Mouse (Mus musculus): ENCODE data around the gene Gm20388. TPM values are rescaled to one million over a fixed set of nuclear protein-coding genes. Genes with fewer than 3 reads are reported as not detected.
"Not testable (repeated sequence)": the region's sequence is repeated elsewhere in the genome, so short reads cannot be mapped to it uniquely, and the experiment has no call there.

The Gm20388 gene
- polyA plus RNA-seq, 1 experiment from 2014 or later: 8.3 TPM

- H3K9me3 ChIP-seq (ENCODE audit: control insufficient read depth, low read length); H3K4me1 ChIP-seq (replicated peaks; ENCODE audit: control insufficient read depth, insufficient read depth, low read length); DNase-seq (ENCODE audit: low spot score); H3K27ac ChIP-seq (ENCODE audit: low read depth); H3K9ac ChIP-seq (ENCODE audit: low read length); H3K36me3 ChIP-seq (ENCODE audit: control insufficient read depth, insufficient read depth, low read length); H3K27me3 ChIP-seq (replicated peaks; ENCODE audit: control insufficient read depth, insufficient read depth, low read length); H3K4me2 ChIP-seq (ENCODE audit: low read length); H3K4me3 ChIP-seq (ENCODE audit: low read depth, low read length); ATAC-seq (replicated peaks; ENCODE audit: low FRiP score, low TSS enrichment, low read depth): not testable (repeated sequence)
- 60% methylated on average over 6 of the region's 6 CpGs for WGBS
These were observed 893.2 kb downstream of the Gm20388 start for GRCm38 (mm10) chr8:120803661-120804375.

- no peaks in the 10 kb centered on the region for H3K9me3 ChIP-seq (ENCODE audit: control insufficient read depth, low read length)
- H3K4me3 ChIP-seq (ENCODE audit: low read depth, low read length): no peak overlapping the region
- ATAC-seq (replicated peaks; ENCODE audit: low FRiP score, low TSS enrichment, low read depth): no peak
- no peaks in the 10 kb centered on the region for H3K36me3 ChIP-seq (ENCODE audit: control insufficient read depth, insufficient read depth, low read length)
- peaks cover 3% of the 10 kb centered on the region; the same call in 1 of the 2 replicates for H3K4me1 ChIP-seq (replicated peaks; ENCODE audit: control insufficient read depth, insufficient read depth, low read length)
- no peaks in the 10 kb centered on the region for H3K27me3 ChIP-seq (replicated peaks; ENCODE audit: control insufficient read depth, insufficient read depth, low read length)
- H3K27ac ChIP-seq (ENCODE audit: low read depth): no peak overlapping the region
- H3K4me2 ChIP-seq (ENCODE audit: low read length): no peak overlapping the region
- WGBS: 78% methylated on average over 3 of the region's 3 CpGs
- DNase-seq (ENCODE audit: low spot score): no peak
- no peak overlapping the region for H3K9ac ChIP-seq (ENCODE audit: low read length)
These were observed 894.1 kb downstream of the Gm20388 start for GRCm38 (mm10) chr8:120804741-120805140.

GRCm38 (mm10) chr8:120806780-120807264 lies 896.2 kb downstream of the Gm20388 start:
- DNase-seq (ENCODE audit: low spot score) (no peak), ATAC-seq (replicated peaks; ENCODE audit: low FRiP score, low TSS enrichment, low read depth) (no peak)
- H3K27me3 ChIP-seq (replicated peaks; ENCODE audit: control insufficient read depth, insufficient read depth, low read length): no peaks in the 10 kb centered on the region
- H3K4me2 ChIP-seq (ENCODE audit: low read length): no peak overlapping the region
- H3K9me3 ChIP-seq (ENCODE audit: control insufficient read depth, low read length): no peaks in the 10 kb centered on the region
- no peaks in the 10 kb centered on the region for H3K36me3 ChIP-seq (ENCODE audit: control insufficient read depth, insufficient read depth, low read length)
- peaks cover 3% of the 10 kb centered on the region; the same call in 1 of the 2 replicates for H3K4me1 ChIP-seq (replicated peaks; ENCODE audit: control insufficient read depth, insufficient read depth, low read length)
- no peak overlapping the region for H3K27ac ChIP-seq (ENCODE audit: low read depth)
- H3K9ac ChIP-seq (ENCODE audit: low read length): no peak overlapping the region
- no peak overlapping the region for H3K4me3 ChIP-seq (ENCODE audit: low read depth, low read length)
- WGBS: 63% methylated on average over 12 of the region's 12 CpGs

- no peak for ATAC-seq (replicated peaks; ENCODE audit: low FRiP score, low TSS enrichment, low read depth)
- Histone ChIP-seq H3K4me1 (replicated peaks; ENCODE audit: control insufficient read depth, insufficient read depth, low read length) (peaks cover 3% of the 10 kb centered on the region; the same call in 1 of the 2 replicates), H3K4me3 (ENCODE audit: low read depth, low read length) (no peak overlapping the region), H3K4me2 (ENCODE audit: low read length) (no peak overlapping the region), H3K27me3 (replicated peaks; ENCODE audit: control insufficient read depth, insufficient read depth, low read length) (no peaks in the 10 kb centered on the region), H3K9ac (ENCODE audit: low read length) (no peak overlapping the region), H3K36me3 (ENCODE audit: control insufficient read depth, insufficient read depth, low read length) (no peaks in the 10 kb centered on the region), H3K9me3 (ENCODE audit: control insufficient read depth, low read length) (no peaks in the 10 kb centered on the region), H3K27ac (ENCODE audit: low read depth) (no peak overlapping the region)
- WGBS: 43% methylated on average over 6 of the region's 6 CpGs
- no peak for DNase-seq (ENCODE audit: low spot score)
These were observed 897.1 kb downstream of the Gm20388 start for GRCm38 (mm10) chr8:120807719-120808118.

- H3K9ac ChIP-seq (ENCODE audit: low read length): no peak overlapping the region
- DNase-seq (ENCODE audit: low spot score) (no peak), ATAC-seq (replicated peaks; ENCODE audit: low FRiP score, low TSS enrichment, low read depth) (no peak)
- H3K36me3 ChIP-seq (ENCODE audit: control insufficient read depth, insufficient read depth, low read length): no peaks in the 10 kb centered on the region
- no peaks in the 10 kb centered on the region for H3K27me3 ChIP-seq (replicated peaks; ENCODE audit: control insufficient read depth, insufficient read depth, low read length)
- H3K27ac ChIP-seq (ENCODE audit: low read depth): no peak overlapping the region
- peaks cover 3% of the 10 kb centered on the region; the same call in 1 of the 2 replicates for H3K4me1 ChIP-seq (replicated peaks; ENCODE audit: control insufficient read depth, insufficient read depth, low read length)
- no peak overlapping the region for H3K4me2 ChIP-seq (ENCODE audit: low read length)
- no peaks in the 10 kb centered on the region for H3K9me3 ChIP-seq (ENCODE audit: control insufficient read depth, low read length)
- no peak overlapping the region for H3K4me3 ChIP-seq (ENCODE audit: low read depth, low read length)
- 55% methylated on average over 7 of the region's 7 CpGs for WGBS
These were observed 898.4 kb downstream of the Gm20388 start for GRCm38 (mm10) chr8:120809050-120809449.

GRCm38 (mm10) chr8:120811953-120812352 lies 901.3 kb downstream of the Gm20388 start:
- H3K36me3 ChIP-seq (ENCODE audit: control insufficient read depth, insufficient read depth, low read length): no peaks in the 10 kb centered on the region
- no peaks in the 10 kb centered on the region for H3K4me1 ChIP-seq (replicated peaks; ENCODE audit: control insufficient read depth, insufficient read depth, low read length)
- no peak overlapping the region for H3K9ac ChIP-seq (ENCODE audit: low read length)
- 64% methylated on average over 2 of the region's 2 CpGs for WGBS
- DNase-seq (ENCODE audit: low spot score) (no peak), ATAC-seq (replicated peaks; ENCODE audit: low FRiP score, low TSS enrichment, low read depth) (no peak)
- no peaks in the 10 kb centered on the region for H3K27me3 ChIP-seq (replicated peaks; ENCODE audit: control insufficient read depth, insufficient read depth, low read length)
- H3K9me3 ChIP-seq (ENCODE audit: control insufficient read depth, low read length): no peaks in the 10 kb centered on the region
- H3K4me2 ChIP-seq (ENCODE audit: low read length): no peak overlapping the region
- H3K27ac ChIP-seq (ENCODE audit: low read depth): no peak overlapping the region
- no peak overlapping the region for H3K4me3 ChIP-seq (ENCODE audit: low read depth, low read length)

- no peak overlapping the region for H3K27ac ChIP-seq (ENCODE audit: low read depth)
- H3K9me3 ChIP-seq (ENCODE audit: control insufficient read depth, low read length): no peaks in the 10 kb centered on the region
- no peak overlapping the region for H3K9ac ChIP-seq (ENCODE audit: low read length)
- WGBS: 46% methylated on average over 2 of the region's 2 CpGs
- H3K4me3 ChIP-seq (ENCODE audit: low read depth, low read length): no peak overlapping the region
- no peaks in the 10 kb centered on the region for H3K36me3 ChIP-seq (ENCODE audit: control insufficient read depth, insufficient read depth, low read length)
- no peak for ATAC-seq (replicated peaks; ENCODE audit: low FRiP score, low TSS enrichment, low read depth)
- H3K4me1 ChIP-seq (replicated peaks; ENCODE audit: control insufficient read depth, insufficient read depth, low read length): no peaks in the 10 kb centered on the region
- no peak for DNase-seq (ENCODE audit: low spot score)
- H3K27me3 ChIP-seq (replicated peaks; ENCODE audit: control insufficient read depth, insufficient read depth, low read length): no peaks in the 10 kb centered on the region
- no peak overlapping the region for H3K4me2 ChIP-seq (ENCODE audit: low read length)
These were observed 902.4 kb downstream of the Gm20388 start for GRCm38 (mm10) chr8:120813028-120813427.

- 69% methylated on average over 7 of the region's 7 CpGs for WGBS
- Histone ChIP-seq H3K4me3 (ENCODE audit: low read depth, low read length) (no peak overlapping the region), H3K27ac (ENCODE audit: low read depth) (no peak overlapping the region), H3K9ac (ENCODE audit: low read length) (no peak overlapping the region), H3K4me2 (ENCODE audit: low read length) (no peak overlapping the region), H3K4me1 (replicated peaks; ENCODE audit: control insufficient read depth, insufficient read depth, low read length) (no peaks in the 10 kb centered on the region), H3K9me3 (ENCODE audit: control insufficient read depth, low read length) (no peaks in the 10 kb centered on the region), H3K27me3 (replicated peaks; ENCODE audit: control insufficient read depth, insufficient read depth, low read length) (no peaks in the 10 kb centered on the region), H3K36me3 (ENCODE audit: control insufficient read depth, insufficient read depth, low read length) (no peaks in the 10 kb centered on the region)
- DNase-seq (ENCODE audit: low spot score) (no peak), ATAC-seq (replicated peaks; ENCODE audit: low FRiP score, low TSS enrichment, low read depth) (no peak)
These were observed 903.2 kb downstream of the Gm20388 start for GRCm38 (mm10) chr8:120813839-120814238.

GRCm38 (mm10) chr8:120816371-120816770 lies 905.7 kb downstream of the Gm20388 start:
- peaks cover 3% of the 10 kb centered on the region; the same call in 1 of the 2 replicates for H3K9me3 ChIP-seq (ENCODE audit: control insufficient read depth, low read length)
- 87% methylated on average over 5 of the region's 5 CpGs for WGBS
- ATAC-seq (replicated peaks; ENCODE audit: low FRiP score, low TSS enrichment, low read depth): no peak
- no peaks in the 10 kb centered on the region for H3K36me3 ChIP-seq (ENCODE audit: control insufficient read depth, insufficient read depth, low read length)
- no peak overlapping the region for H3K4me2 ChIP-seq (ENCODE audit: low read length)
- DNase-seq (ENCODE audit: low spot score): no peak
- H3K4me1 ChIP-seq (replicated peaks; ENCODE audit: control insufficient read depth, insufficient read depth, low read length): no peaks in the 10 kb centered on the region
- H3K9ac ChIP-seq (ENCODE audit: low read length): no peak overlapping the region
- no peak overlapping the region for H3K27ac ChIP-seq (ENCODE audit: low read depth)
- no peak overlapping the region for H3K4me3 ChIP-seq (ENCODE audit: low read depth, low read length)
- H3K27me3 ChIP-seq (replicated peaks; ENCODE audit: control insufficient read depth, insufficient read depth, low read length): no peaks in the 10 kb centered on the region
